Mouse (Mus musculus) testis, postnatal 10 days (tissue): ENCODE data around the gene Tbc1d25.

Experiments
- DNase-seq: peaks from one replicate; pipeline ENCODE4 v3.0.0; 2021; ENCODE audit warnings: low spot score

Gene Tbc1d25

GRCm38 (mm10) chrX:8179646-8180045 is 3.7 kb upstream of the Tbc1d25 start:
- DNase-seq: no peak

DNA sequence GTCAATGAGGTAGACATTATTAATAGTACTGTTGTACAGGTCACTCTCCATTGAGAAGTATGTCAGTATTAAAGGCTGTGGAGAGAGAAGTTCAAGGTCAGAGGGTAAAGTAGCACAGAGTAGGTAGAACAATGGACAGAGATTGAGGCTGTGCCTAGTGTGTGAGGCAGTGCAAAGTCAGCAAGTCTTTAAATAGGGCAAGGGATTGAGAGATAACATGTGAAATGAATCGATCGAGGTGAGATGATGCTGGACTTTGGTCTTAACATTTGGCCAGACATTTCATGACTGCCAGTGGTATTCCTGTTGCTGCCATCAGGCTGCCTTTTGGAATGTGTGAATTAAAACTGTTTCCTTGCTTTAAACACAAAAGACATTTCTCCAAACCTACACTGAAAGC is 2.9 kb upstream of the Tbc1d25 start:
- DNase-seq: no peak

DNA sequence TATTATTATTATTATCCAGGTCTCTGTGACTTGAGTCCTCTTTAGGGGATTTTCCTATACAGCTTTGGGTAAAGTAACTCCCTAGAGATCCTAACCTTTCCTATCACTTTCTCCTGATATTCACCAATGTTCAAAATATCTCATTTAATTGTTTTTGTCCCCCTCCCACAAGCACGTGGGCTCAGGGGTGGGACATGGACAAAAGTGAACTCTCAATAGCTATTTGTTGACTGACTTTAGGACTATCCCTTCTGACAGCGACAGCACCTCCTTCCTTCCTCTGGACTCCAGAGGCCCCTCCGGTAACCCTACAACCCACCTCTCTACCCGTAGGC is 845 bp downstream of the Tbc1d25 start:
- no peak for DNase-seq

DNA sequence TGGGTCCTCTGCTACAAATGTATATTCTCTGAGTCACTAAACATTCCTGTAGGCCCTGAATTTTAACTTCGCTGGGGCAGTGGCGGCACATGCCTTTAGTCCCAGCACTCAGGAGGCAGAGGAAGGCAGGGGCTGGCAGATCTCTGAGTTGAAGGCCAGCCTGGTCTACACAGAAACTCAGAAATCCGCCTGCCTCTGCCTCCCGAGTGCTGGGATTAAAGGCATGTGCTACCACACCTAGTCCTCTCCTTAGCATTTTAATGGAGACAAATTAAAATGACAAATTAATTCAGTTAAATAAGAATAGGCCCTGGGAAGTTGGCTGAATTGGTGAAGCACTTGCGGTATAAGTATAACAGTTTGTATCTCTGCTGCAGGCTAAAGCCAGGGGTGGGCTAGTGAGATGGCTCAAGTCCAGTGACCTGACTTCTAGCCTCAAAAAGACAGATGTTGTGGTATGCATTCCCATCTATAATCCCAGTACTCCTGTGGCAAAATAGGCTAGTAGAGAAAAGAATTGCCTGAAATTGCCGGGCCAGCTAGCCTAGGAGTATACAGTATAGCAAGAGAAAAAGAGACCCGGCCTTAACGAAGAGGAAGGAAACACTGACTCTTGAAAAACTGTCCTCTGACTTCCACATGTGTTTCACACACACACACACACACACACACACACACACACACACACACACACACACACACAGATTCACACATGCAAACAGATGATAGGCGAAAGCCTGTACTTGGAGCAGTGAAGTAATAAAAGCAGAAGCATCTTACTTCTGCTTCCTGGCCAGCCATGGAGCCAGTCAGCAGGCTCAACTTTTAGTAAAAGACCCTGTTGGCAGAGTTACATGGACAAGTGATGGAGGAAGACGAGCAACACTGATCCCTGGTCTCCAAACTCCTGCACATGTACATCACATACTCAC is 8.0 kb downstream of the Tbc1d25 start:
- DNase-seq: no peak

DNA sequence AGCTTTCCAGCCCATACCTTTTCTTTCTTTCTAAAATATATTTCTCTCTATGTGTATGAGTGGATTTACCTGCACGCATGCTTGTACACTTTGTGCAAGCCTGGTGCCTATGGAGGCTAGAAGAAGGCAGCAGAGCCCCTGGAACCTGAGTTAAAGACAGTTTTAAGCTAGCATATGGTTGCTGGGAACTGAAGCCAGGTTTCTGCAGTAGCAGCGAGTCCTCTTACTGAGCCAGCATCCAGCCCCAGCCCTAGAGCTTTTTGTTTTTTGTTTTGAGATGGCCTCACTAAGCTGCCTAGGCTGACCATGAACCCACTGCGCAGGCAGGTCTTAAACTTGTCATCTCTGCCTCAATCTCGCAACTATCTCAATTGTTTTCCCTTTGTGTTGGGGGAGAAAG is 11.5 kb downstream of the Tbc1d25 start:
- no peak for DNase-seq

DNA sequence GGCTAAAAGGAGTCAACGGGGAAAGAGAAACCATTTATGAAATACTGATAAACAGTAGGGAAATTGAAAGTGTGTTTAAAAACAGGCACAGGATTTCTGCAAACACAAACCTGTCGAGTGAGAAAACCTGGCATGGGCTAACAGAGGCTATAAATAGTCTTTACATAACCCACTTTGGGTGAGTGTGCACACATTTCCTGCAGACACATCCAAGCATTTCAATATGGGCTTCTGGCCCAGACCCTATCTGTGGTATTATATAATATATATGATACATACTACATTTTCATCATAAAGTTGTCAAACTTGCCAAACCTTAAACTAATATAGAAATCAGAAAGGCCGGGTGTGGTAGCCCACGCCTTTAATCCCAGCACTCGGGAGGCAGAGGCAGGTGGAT is 12.9 kb downstream of the Tbc1d25 start:
- no peak for DNase-seq

DNA sequence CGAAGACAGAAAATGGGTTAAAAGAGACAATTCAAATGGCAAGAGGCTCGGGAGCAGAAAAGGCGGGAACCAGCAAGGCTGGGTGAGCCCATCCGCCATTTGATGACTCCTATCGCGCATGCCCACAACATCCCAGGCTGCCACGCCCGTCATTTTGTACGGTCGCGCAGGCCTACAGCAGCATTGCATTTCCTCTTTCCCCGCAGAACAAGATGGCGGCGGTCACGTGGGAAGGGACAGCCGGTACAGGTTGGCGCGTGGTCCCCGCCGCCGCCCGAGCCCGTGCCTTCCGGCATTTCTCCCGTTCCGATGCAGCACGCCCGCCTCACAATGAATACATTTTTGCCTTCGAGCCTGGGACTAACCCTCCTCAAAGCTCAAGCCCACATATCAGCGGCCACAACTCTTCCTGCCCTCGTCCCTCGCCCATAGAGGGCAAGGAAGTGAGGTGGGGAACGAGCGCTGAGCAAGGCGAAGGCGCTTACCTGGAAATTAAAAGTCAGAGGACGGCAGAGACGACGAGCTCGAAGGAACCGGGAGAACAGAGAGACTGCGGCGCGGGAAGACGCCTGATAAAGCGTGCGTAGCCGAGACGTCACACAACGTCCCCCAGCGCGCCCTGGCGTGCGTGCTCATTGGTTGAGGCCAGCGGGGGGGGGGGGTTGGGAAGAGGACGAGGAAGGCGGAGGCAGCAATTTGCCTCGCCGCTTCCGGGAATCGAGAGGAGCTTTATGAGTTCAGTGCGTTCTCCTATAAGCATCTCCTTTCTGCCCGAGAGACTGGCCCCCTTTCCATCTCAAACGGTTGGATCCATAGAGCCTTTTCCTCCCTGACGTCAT is 30.6 kb downstream of the Tbc1d25 start, which contains the start of gene Rbm3:
TSS of gene Rbm3 (minus strand) at position 728 of the 839 bp plus-strand sequence.
- peak; percentile 82 for DNase-seq

DNA sequence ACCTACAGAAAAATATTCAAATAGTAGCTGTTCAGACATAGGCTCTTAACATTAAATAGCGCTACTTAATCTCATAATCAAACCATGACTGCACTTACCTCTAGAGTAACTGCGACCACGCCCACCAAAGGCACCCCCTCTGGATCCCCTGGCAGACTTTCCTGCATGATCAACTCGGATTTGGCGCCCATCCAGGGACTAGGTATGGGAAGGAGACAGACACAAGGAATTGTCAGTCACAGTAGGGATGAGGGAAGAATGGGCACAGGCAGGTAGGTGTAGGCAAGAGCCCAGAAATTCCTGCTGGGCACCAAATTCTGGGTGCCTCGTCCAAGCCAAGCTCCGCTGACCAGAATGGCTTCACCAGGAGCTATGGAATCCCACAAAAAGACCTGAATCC is 32.2 kb downstream of the Tbc1d25 start:
- peak; percentile 57 for DNase-seq

DNA sequence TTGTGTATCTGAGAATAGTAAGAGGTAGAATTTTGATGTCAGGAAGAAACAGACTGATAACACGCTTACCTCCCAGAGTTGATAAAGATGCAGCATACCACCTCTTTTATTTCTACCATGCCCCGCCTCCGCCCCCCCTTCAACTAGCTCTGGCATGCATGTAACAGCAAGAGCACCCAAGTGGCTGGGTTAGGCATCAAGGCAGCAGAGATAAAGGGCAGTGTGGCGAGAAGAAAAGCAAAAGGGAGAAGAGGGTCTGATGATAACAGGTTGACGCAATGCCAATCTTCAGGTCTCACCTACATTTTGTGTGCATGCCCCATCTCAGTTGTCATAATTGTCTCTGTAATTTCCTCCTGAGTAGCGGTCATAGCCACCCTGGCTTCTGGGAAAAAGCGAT is 33.0 kb downstream of the Tbc1d25 start:
- no peak for DNase-seq

- DNase-seq: no peak
Observed at GRCm38 (mm10) chrX:8141058-8141457, 34.9 kb downstream of the Tbc1d25 start.

GRCm38 (mm10) chrX:8140446-8140845 is 35.5 kb downstream of the Tbc1d25 start:
- no peak for DNase-seq

DNA sequence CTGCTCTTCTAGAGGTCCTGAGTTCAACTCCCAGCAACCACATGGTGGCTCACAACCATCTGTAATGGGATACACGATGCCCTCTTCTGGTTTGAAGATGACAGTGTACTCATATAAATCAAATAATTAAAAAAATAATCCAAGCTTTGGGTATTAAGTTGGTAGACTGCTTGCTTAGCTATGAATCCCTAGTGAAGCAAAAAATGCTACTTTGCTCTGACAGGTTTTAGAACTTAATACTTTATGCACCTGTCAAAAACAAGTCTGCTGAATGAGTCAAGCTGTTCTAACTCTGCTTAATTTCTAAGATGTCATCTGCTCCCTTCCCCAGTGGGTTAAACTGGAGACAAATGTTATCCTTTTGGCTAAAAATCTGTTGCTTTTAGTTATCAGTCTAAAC is 36.5 kb downstream of the Tbc1d25 start:
- no peak for DNase-seq

DNA sequence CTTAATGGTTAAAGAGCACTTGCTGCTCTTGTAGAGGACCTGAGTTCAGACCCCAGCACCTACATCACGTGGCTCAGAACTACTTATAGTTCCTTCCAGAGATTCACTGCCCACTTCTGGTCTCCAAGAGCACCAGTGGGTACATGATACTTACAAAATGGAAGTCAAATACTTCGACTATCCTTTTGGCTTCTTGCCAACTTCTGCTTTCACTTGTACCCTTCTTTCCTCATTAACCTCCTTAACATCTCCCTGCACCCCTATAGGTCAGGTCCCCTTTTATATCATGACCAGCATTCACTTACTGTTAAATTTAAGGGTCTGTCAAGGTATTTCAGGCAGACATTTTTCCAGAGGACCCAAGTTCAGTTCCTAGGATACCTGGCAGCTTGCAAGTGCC is 40.1 kb downstream of the Tbc1d25 start:
- DNase-seq: no peak

DNA sequence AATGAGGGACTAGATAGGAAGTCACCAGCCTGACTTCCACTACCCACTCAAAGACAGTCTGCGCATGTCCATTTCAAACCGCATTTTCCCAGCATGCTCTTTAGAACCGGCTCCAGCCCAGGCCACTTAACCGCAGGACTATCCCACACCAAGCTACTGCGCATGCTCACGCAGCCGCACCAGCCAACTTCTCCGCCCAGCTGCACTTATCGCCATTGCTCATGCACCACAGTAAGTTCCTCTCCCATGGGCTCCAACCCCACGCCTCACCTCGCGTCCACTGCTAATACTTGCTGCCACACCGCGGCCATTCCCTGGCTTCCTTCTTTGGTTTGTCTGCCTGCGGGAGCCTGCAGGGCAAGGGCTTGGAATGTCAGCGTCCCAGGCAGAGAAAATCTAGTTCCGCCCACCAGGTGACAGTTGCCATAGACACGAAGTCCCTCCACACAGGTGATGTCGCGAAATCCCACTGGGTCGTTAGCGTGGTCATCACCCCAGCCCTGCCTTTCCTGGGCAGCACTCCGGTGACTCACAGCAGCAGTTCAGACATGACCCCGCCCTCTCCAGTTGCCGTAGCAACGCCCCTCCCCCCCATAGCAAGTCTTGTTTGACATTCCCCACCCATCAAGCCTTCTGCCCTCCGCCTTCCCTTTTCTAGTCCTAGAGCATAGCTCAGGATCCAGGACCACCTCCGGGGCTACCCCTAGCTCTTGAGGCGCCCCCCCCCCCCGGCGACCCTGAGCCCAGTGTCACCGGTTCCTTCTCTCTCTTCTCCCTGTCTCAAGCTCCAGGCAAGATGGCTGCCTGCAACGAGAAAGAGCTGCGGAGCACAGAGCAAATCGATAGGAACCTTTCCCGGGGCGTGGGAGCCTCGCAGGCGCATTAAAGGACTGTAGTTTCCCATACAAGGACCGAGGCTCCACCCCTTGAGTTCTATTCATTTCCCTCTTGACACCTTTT is 43.7 kb downstream of the Tbc1d25 start, which contains the start of gene Wdr13:
TSS of gene Wdr13 (minus strand) at position 876 of the 960 bp plus-strand sequence.
- peak; percentile 91 for DNase-seq

DNA sequence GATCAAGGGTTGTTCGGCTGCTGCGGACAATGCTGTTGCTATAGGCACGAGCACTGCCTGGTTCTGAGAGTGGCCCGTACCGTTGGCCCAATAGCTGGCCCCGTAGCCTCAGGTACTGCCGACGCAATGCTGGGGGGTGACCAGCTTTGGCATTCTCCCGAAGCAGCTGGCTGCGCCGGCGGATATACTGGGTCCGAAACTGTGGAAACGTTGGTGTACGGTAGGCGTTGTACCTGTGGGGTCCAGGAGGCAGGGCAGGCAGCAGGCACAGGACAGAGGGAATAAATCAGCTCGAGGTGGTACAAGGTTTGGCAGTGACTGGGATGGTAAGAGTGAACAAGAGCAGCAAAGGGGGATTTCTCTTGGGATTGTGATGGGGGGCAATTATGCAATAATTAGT is 44.6 kb downstream of the Tbc1d25 start:
- no peak for DNase-seq

GRCm38 (mm10) chrX:8125235-8125634 is 50.7 kb downstream of the Tbc1d25 start:
- DNase-seq: no peak

DNA sequence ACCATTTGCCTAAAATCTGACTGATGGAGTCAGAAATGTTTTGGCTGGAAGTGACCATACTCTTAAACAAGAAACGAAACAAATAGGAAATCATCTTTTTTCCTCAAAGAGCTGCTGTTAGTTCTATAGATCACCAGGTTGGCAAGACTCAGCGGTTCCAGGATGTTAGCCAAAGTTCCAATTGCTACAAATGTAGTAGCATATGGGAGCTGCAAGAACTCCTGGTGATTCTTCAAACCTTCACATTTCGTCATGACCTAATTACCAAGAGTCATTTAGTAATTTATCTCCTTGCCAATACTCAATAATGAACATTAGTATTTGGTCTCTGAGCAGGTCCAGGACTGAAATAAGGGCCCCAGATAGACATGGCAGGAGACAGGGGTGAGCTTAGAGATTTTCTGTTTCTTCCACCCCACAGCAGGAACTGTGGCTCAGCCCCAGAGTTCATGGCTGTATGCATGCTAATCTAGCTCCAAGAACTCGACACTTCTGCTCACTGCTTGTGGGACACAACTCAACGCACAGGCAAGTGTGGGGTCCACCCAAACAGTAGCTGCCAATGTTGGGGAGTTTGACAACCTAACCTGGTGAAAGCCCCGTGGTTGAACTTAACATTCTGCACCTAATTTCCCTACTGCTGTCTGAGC is 52.0 kb downstream of the Tbc1d25 start:
- DNase-seq: no peak

GRCm38 (mm10) chrX:8117264-8117663 is 58.7 kb downstream of the Tbc1d25 start:
- DNase-seq: no peak

DNA sequence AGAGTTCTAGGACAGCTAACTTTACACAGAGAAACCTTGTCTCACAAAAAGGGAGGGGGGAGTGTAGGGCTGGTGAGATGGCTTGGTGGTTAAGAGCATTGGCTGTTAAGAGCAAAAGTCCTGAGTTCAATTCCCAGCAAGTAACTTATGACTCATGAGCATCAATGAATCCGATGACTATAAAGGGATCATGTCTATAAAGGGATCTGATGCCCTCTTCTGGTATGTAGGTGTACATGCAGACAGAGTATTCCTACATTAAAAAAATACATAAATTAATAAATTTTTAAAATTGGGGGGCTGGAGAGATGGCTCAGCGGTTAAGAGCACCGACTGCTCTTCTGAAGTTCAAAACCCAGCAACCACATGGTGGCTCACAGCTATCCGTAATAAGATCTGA is 60.7 kb downstream of the Tbc1d25 start:
- DNase-seq: no peak

DNA sequence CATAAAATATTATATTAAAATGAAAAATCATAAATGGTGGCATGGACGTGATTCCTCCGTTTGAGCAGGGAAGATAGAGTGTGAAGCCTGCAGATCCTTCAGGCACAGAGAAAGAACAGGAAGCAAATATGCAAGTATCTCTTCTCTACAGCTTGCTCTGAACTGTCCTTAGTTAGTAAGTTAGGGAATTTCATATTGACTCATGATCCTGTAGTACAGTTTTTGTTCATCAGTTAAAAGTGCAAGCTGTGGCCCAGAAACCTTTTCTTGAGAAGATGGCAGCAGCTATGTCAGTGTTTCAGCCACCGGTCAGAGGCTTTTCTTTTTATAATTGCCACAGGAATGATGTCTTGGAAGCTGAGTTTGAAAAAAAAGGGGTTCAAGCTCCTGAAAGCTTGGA is 71.0 kb downstream of the Tbc1d25 start:
- no peak for DNase-seq
